Mouse (Mus musculus): ENCODE results near the gene Agpat4. TPM values are rescaled to one million over a fixed set of nuclear protein-coding genes. Genes with fewer than 3 reads are reported as not detected.

Agpat4 gene
- total and polyA plus RNA-seq, 2 experiments from 2014 or later: 9.2 to 13.4 TPM

DNA sequence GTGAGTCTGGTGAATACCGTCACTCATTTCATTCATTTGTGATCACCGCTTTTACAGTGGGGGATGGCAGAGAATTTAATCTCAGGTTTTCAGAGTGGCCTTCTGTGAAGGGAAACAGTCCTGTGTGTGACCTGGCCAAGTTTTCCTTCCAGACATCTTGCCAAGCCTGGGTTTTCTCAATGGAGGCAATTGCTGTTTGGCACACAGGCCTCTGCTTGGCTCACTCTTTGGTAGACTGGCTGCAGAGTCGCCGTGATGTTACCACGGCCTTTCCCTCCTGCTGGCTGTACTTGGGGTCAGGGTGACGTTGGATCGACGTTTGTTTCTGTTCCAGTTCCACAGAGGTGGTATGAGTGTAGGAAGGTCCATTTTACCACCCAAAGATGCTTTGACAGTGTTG, 15.5 kb downstream of the Agpat4 start:
- Histone ChIP-seq H3K4me2 (ENCODE audit: low read depth, low read length) (no peak overlapping the region), H3K9me3 (replicated peaks; ENCODE audit: control insufficient read depth, low read length) (no peaks in the 10 kb centered on the region), H3K4me1 (ENCODE audit: control insufficient read depth, insufficient read depth) (no peaks in the 10 kb centered on the region), H3K27me3 (ENCODE audit: control insufficient read depth, insufficient read depth, low read length) (no peaks in the 10 kb centered on the region), H3K4me3 (ENCODE audit: low read depth, low read length) (no peak overlapping the region), H3K36me3 (replicated peaks; ENCODE audit: control insufficient read depth, insufficient read depth, low read length) (no peaks in the 10 kb centered on the region), H3K9ac (replicated peaks; ENCODE audit: low read depth, low read length) (no peak overlapping the region), H3K27ac (ENCODE audit: low read depth) (no peak overlapping the region)
- no peak for ATAC-seq (ENCODE audit: insufficient read depth, low read depth)
- TF ChIP-seq EP300 (IDR thresholded peaks at IDR 0.05; ENCODE audit: low read depth): no peak
- WGBS: 81% methylated on average over 8 of the region's 8 CpGs
- DNase-seq (ENCODE audit: low spot score): no peak

DNA sequence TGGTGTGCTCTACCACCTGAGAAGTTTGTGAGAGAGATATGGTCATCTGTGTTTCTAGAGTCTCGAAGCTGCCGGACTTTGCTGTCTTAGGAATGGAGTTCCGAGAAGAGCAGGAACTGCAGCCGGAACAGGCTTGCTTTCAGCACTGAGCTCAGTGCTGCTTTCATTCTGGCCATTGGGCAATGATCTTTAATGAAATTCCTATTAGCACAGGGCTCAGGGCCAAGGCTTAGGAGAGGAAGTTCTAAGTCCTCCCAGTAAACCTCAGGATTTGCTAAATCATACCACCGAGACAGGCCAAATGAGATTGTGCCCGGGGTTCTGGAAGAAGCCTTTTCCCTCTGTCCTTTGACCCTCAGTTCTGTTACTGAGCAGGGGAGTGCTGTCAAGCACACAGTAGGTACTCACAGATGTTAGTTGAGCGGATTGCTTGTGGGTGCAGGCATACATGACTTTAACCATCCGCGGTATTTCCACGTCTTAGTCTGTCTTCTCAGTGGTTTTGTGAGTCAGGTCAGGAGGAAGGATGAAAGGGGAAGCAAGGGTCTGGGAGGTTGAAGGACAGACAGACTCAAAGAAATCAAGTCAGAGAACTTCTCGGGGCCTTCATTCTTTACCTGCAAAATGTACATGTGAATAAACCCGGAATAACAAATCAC, 16.6 kb downstream of the Agpat4 start:
- Histone ChIP-seq H3K9ac (replicated peaks; ENCODE audit: low read depth, low read length) (no peak overlapping the region), H3K4me2 (ENCODE audit: low read depth, low read length) (no peak overlapping the region), H3K27me3 (ENCODE audit: control insufficient read depth, insufficient read depth, low read length) (no peaks in the 10 kb centered on the region), H3K4me3 (ENCODE audit: low read depth, low read length) (no peak overlapping the region), H3K4me1 (ENCODE audit: control insufficient read depth, insufficient read depth) (no peaks in the 10 kb centered on the region), H3K27ac (ENCODE audit: low read depth) (no peak overlapping the region), H3K9me3 (replicated peaks; ENCODE audit: control insufficient read depth, low read length) (no peaks in the 10 kb centered on the region), H3K36me3 (replicated peaks; ENCODE audit: control insufficient read depth, insufficient read depth, low read length) (no peaks in the 10 kb centered on the region)
- 91% methylated on average over 12 of the region's 12 CpGs for WGBS
- DNase-seq (ENCODE audit: low spot score): no peak
- no peak for ATAC-seq (ENCODE audit: insufficient read depth, low read depth)
- TF ChIP-seq EP300 (IDR thresholded peaks at IDR 0.05; ENCODE audit: low read depth) (no peak), CTCF (IDR thresholded peaks at IDR 0.05; ENCODE audit: low read depth) (no peak)

DNA sequence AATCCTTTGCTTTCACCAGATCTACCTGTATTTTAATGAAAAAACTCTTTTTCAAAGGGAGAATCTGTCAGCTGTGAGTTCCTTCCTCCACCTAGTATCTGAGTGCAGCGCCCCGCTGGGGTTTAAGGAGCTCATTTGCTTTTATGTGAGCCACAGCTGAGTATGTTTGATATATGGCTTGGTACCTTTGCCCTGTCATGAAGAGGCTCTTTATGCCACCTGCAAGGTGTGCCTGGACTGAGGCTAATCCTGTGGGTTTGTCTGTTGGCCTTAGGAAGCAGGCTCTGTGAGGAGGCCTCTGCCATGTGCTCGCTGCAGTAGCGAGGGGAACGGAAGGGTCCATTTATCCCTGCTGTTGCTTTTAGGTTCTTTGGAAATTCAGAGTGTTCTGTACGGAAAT, 19.9 kb downstream of the Agpat4 start:
- no peak overlapping the region for H3K27ac ChIP-seq (ENCODE audit: low read depth)
- no peaks in the 10 kb centered on the region for H3K4me1 ChIP-seq (ENCODE audit: control insufficient read depth, insufficient read depth)
- no peak overlapping the region for H3K9ac ChIP-seq (replicated peaks; ENCODE audit: low read depth, low read length)
- ATAC-seq (ENCODE audit: insufficient read depth, low read depth): no peak
- DNase-seq (ENCODE audit: low spot score): no peak
- H3K4me2 ChIP-seq (ENCODE audit: low read depth, low read length): no peak overlapping the region
- no peaks in the 10 kb centered on the region for H3K9me3 ChIP-seq (replicated peaks; ENCODE audit: control insufficient read depth, low read length)
- no peaks in the 10 kb centered on the region for H3K36me3 ChIP-seq (replicated peaks; ENCODE audit: control insufficient read depth, insufficient read depth, low read length)
- H3K4me3 ChIP-seq (ENCODE audit: low read depth, low read length): no peak overlapping the region
- TF ChIP-seq CTCF (IDR thresholded peaks at IDR 0.05; ENCODE audit: low read depth): no peak
- no peak for TF ChIP-seq EP300 (IDR thresholded peaks at IDR 0.05; ENCODE audit: low read depth)
- no peaks in the 10 kb centered on the region for H3K27me3 ChIP-seq (ENCODE audit: control insufficient read depth, insufficient read depth, low read length)
- 96% methylated on average over 6 of the region's 6 CpGs for WGBS

DNA sequence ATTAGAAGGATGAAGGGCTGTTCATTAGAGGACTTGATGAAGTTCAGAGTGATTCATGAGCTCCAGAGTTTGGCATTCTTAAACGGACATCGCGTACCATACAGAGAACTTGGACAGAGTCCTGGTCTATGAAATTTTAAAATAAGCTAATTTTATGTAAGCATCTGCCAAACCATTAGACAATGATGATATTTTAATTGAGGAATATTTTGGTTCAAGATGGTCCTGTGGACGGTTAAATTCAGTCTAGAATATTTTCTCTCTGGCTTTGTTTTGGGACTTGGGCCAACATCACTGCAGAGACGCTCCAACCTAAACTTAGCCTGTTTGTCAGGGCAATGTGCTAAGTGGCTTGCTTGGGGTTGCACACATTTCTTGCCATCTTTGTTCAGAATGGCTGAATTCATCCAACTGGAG, 25.5 kb downstream of the Agpat4 start:
- Histone ChIP-seq H3K27me3 (ENCODE audit: control insufficient read depth, insufficient read depth, low read length) (no peaks in the 10 kb centered on the region), H3K36me3 (replicated peaks; ENCODE audit: control insufficient read depth, insufficient read depth, low read length) (no peaks in the 10 kb centered on the region), H3K4me3 (ENCODE audit: low read depth, low read length) (no peak overlapping the region), H3K27ac (ENCODE audit: low read depth) (no peak overlapping the region), H3K4me2 (ENCODE audit: low read depth, low read length) (no peak overlapping the region), H3K9ac (replicated peaks; ENCODE audit: low read depth, low read length) (no peak overlapping the region), H3K9me3 (replicated peaks; ENCODE audit: control insufficient read depth, low read length) (no peaks in the 10 kb centered on the region), H3K4me1 (ENCODE audit: control insufficient read depth, insufficient read depth) (no peaks in the 10 kb centered on the region)
- DNase-seq (ENCODE audit: low spot score) (no peak), ATAC-seq (ENCODE audit: insufficient read depth, low read depth) (no peak)
- 61% methylated on average over 5 of the region's 5 CpGs for WGBS
- TF ChIP-seq EP300 (IDR thresholded peaks at IDR 0.05; ENCODE audit: low read depth): no peak
- TF ChIP-seq CTCF (IDR thresholded peaks at IDR 0.05; ENCODE audit: low read depth): no peak

DNA sequence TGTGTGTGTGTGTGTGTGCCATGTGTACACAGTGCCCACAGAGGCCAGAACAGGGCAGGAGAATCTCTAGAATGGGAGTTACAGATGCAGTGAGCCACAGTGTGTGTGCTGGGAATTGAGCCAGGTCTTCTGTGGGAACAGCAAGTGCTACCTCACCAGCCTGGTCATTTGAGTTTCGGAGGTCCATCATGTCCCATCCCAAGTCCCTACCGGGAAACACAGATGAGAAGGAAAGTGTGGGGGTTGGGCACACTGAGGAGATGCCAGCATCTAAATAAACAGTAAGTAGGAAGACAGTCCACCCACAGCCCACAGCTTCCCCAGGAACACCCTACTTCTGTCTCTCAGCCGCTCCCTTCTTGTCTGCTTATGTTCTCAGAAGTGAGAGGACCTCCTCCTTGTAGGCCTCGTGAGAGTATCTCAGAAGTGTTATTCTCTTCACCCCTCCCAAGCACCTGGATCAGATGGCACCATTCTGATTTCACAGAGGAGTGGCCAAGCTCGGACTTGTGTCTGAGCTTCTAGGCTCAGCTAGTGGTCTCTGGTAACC, 27.7 kb downstream of the Agpat4 start:
- Histone ChIP-seq H3K4me1 (ENCODE audit: control insufficient read depth, insufficient read depth) (no peaks in the 10 kb centered on the region), H3K27ac (ENCODE audit: low read depth) (no peak overlapping the region), H3K4me2 (ENCODE audit: low read depth, low read length) (no peak overlapping the region), H3K27me3 (ENCODE audit: control insufficient read depth, insufficient read depth, low read length) (no peaks in the 10 kb centered on the region), H3K4me3 (ENCODE audit: low read depth, low read length) (no peak overlapping the region), H3K9me3 (replicated peaks; ENCODE audit: control insufficient read depth, low read length) (no peaks in the 10 kb centered on the region), H3K9ac (replicated peaks; ENCODE audit: low read depth, low read length) (no peak overlapping the region), H3K36me3 (replicated peaks; ENCODE audit: control insufficient read depth, insufficient read depth, low read length) (no peaks in the 10 kb centered on the region)
- ATAC-seq (ENCODE audit: insufficient read depth, low read depth) (no peak), DNase-seq (ENCODE audit: low spot score) (no peak)
- 89% methylated on average over 5 of the region's 5 CpGs for WGBS
- no peak for TF ChIP-seq CTCF (IDR thresholded peaks at IDR 0.05; ENCODE audit: low read depth)
- no peak for TF ChIP-seq EP300 (IDR thresholded peaks at IDR 0.05; ENCODE audit: low read depth)

DNA sequence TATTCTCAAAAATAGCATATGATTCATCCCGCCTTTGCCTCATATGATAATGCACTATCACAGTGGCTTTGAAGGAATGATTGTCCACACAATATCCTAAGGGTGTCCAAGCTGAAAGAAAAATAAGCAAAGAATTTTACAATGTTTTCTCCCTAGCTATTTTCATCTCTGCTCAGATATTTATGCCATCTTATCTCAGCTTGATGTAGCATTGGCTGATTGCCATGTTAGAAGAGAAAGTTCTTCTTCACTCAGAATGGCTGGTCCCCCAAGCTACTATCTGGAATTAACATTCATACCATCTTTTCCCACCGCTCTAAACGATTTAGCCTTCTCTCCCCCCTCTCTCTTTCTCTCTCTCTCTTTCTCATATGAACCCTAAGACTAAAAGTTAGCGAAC, 29.3 kb downstream of the Agpat4 start:
- TF ChIP-seq EP300 (IDR thresholded peaks at IDR 0.05; ENCODE audit: low read depth): no peak
- no peak for TF ChIP-seq CTCF (IDR thresholded peaks at IDR 0.05; ENCODE audit: low read depth)
- H3K36me3 ChIP-seq (replicated peaks; ENCODE audit: control insufficient read depth, insufficient read depth, low read length): 0 out of 2 replicates have a peak, but pooled peaks cover 3% of the 10 kb centered on the region
- H3K9ac ChIP-seq (replicated peaks; ENCODE audit: low read depth, low read length): no peak overlapping the region
- H3K4me3 ChIP-seq (ENCODE audit: low read depth, low read length): no peak overlapping the region
- no peak overlapping the region for H3K27ac ChIP-seq (ENCODE audit: low read depth)
- WGBS: 71% methylated on average over 4 of the region's 4 CpGs
- no peaks in the 10 kb centered on the region for H3K27me3 ChIP-seq (ENCODE audit: control insufficient read depth, insufficient read depth, low read length)
- ATAC-seq (ENCODE audit: insufficient read depth, low read depth) (no peak), DNase-seq (ENCODE audit: low spot score) (no peak)
- H3K4me1 ChIP-seq (ENCODE audit: control insufficient read depth, insufficient read depth): no peaks in the 10 kb centered on the region
- no peaks in the 10 kb centered on the region for H3K9me3 ChIP-seq (replicated peaks; ENCODE audit: control insufficient read depth, low read length)
- H3K4me2 ChIP-seq (ENCODE audit: low read depth, low read length): no peak overlapping the region

Measured in heart, postnatal 0 days (tissue).